Mouse (Mus musculus) mesoderm, embryonic 11.5 days (tissue): ENCODE data around the gene Ascl4.

Source experiments
- DNase-seq: peaks from one replicate; pipeline ENCODE4 v3.0.0-alpha.2; 2012; ENCODE audit warnings: low read depth, low spot score

Ascl4 gene

DNA sequence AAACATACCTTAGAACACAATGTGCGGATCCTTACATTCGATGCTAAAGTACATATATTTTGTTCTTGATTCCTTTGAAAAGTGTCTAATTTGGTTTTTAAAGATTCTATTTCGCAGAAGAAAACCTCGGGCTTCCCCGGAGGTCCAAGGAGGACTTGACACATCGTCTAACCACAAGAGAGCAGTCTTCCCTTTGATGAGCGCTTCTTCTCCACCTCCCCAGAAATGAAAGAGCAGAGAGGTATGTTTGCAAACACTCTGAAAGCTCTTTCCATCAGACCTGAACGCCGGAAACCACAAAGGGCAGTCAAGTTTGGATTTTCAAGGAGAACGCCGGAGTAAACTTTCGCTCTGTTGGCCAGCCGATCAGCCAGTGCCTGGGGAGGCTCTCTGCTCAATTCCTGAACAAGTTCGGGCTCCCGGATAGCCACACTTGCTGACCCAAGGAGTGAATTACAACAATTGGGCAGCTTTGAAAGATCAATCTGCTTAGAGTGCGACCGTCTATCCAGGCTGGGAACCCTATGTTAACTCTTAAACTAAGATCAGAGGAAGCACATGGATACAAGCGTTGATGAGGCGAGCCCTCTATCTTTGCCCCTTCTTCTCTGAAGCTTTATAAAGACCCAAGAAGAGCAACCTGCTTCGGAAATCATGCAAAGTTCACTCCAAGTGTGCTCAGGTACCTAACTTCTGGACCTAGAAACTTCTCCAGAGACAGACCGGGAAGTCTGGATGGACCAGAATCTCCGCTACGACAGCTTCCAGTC is at the start of gene Ascl4:
Ascl4 (plus strand) TSS at position 6 of the 770 bp plus-strand sequence.
- no peak for DNase-seq

DNA sequence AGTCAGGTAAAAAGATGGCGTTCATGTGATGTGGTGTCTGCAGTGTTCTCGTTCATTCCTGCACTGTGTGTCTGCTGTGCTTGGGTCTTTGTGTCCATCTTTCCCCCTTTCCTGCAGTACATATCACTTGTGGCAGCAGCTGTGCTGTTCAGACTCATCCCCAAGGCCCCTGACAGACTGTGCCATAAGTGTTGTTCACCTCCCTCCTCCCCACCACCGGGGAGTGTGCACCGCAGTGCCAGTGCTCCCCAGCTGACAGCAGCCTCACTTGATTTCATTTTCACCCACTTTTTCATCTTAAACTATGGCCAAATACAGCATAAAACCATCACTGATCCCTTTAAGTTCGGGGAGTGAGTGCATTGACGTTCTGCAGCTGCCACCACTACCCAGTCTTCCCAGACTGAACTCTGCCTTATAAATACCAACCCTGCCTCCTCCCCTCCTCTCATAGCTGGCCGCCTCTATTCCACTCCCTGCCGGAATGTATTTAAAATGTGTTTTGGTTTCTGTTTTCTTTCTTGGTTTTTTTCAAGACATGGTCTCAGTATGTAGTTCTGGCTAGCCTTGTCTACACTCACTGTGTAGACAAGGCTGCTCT is 47.5 kb upstream of the Ascl4 start:
- no peak for DNase-seq

DNA sequence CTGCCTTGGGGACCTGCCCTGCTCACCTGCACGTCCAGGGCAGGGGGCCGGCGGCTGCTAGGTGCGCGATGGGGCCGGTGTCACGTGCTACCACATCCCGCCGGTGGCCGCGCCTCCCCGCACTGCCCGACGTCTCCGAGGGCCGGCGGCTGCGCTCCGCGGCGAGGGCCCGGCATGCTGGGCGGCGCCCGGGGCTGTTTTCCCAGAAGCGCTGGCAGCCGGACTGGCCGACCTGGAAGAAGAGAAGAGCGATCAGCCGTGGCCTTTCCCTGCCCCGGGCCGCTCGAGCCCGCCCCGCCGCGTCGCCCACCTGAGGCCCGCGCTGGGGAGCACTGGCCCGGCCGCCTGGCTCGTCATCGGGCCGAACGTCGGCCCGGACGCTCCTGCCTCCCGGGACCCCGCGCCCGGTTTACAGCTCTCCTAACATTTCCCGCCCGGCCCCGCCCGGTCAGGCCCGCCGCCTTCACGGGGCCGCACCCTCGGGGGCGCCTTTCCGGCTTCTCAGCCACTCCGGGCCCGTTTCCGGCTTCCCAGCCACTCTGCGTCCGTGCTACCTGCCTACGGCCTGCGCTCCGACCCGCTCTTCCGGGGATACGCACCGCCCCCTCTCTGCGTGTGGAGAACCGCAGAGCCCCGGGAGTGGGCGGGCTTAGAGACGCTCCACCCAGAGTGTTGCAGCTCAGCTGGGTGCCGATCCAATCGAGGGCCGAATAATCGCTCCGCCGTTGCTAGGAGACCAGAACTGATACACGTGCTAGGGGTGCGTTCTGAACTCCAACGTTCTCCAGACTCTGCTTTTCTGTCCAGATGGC is 10.8 kb upstream of the Ascl4 start, which contains the start of gene Prdm4:
Prdm4 (minus strand) TSS at position 645 of the 812 bp plus-strand sequence.
- peak; percentile 98 for DNase-seq

DNA sequence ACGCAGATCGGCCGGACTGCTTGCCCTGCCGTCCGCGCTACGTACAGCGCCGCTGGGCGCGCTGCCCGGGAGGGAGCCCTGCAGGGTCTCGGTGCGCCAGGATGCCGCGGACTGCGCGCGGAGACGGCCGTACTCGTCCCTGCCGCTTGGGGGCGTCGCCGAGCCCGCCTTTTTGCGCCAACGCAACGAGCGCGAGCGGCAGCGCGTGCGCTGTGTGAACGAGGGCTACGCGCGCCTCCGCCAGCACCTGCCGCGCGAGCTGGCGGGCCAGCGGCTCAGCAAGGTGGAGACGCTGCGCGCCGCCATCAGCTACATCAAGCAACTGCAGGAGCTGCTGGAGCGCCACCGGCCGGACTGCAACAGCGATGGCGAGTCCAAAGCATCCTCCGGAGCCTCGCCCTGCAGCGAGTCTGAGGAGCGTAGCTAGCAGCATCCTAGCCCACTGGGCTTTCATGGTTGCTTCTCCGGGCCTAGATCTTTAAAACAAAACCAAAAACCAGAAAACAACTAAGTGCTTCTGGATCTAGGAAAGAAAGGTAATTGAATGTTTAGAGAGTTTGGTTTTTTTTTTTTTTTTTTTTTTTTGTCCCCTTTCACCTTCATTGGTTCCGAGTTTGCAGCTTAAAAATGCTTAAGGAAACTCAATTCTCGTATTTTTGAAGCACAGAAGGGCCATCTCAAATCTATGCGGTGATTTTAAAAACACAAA is 1.2 kb downstream of the Ascl4 start:
- peak; percentile 82 for DNase-seq

DNA sequence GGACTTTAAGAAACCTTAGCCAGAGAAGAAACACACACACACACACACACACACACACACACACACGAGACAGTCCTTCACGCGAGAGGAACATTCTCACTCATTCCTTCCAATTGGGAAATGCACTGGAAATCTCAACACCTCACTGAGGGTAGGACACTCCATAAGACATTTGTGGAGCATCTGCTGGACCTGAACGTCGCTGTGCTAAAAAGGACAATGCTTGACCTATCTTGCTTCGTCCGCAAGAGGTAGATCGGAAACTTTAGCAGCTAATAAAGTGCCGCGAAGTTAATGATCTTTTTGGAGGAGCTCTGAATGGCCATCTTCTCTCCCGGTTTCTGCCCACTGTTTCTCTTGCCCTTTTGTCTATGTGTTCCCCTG is 1.7 kb downstream of the Ascl4 start:
- DNase-seq = no peak

DNA sequence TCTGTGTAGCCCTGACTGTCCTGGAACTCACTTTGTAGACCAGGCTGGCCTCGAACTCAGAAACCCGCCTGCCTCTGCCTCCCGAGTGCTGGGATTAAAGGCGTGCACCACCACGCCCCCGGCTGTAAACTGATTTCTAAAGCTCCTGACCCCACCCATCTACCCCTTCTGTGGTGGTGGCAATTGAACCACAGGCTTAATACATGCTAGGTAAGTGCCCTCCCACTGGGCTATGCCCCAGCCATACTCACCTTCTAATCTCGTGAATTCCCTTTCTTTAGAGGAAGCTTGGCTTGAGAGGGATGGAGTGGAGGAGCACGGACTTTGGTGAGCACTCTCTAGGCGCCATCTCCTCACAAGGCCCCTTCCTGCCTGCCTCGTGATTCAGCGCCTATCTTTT is 2.5 kb downstream of the Ascl4 start:
- no peak for DNase-seq

GRCm38 (mm10) chr10:85936280-85936965 is 8.9 kb downstream of the Ascl4 start:
- no peak for DNase-seq

- DNase-seq = no peak
Measured at GRCm38 (mm10) chr10:85948483-85949196, 21.2 kb downstream of the Ascl4 start.

DNA sequence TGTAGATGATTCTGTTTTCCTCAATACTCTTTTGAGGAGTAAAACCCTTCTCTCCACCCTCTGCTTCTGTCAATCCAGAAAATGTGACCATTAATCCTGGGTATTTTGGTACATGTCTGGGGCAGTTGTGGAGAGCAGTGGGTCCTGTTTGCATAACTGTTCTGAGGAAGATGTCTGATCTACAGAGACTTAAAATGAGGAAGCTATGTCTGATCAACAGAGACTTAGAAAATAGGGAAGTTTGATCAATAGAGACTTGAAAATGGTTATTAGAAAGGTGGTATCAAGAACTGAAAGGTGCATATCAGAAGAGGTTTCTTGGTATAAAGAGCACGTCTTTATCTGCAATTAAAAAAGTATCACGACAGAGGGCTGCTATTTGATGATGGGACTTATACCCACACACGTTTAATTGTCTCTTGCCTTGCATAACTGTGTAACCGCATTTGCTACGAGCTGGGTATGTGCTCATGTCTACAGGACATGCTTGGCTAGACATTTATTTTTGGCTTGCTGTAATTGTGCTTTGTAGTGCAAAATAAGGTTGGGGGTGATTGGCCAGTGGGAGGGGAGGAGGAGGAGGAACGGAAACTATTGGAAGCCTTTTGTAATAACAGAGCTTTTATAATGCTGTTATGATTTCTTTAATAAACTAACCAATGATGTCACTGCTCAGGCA is 24.4 kb downstream of the Ascl4 start:
- DNase-seq = no peak

DNA sequence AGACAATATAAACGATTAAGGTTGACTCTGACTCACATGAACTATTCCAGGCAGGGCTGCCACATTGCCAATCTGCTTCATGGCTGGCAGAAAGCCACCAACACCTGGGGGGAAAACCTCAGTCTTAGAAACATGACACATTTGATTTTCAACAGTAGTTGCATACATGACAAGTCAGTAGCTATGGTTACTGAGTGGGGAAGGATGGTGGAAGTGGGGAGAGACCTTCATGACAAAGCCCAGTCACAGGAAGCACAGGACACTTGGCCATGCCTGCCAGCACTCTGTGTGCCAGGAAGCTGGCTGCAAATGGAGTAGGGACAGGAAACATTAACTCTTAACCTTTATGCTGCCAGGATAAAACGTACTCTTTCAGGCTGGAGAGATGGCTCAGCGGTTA is 25.9 kb downstream of the Ascl4 start:
- DNase-seq = no peak

- no peak for DNase-seq
Measured at GRCm38 (mm10) chr10:85954429-85954828, 26.9 kb downstream of the Ascl4 start.

DNA sequence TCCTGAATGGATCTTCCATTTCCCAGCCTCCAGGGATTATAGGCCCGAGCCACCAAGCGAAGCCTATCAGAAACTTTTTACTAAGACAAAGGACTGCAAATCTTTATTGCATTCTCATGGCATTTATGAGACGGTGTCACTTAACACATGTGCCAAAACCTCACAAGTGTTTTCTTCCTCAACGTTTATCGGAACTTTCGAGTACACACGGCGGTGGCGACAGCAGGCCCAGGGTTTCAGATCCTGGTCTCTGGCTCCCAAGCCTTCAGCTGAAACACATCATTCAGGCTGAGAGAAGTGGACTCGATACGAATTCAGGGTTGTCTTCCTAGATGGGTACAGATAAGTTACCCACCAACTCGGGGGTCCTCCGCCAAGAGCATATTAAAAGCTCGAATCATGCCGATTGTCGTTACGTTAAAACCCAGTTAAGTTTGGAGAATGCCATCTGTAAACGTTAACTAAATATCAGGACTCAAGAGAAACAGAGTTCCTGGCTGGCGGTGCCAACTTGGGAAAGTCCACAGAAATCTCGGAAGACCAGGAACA is 29.5 kb downstream of the Ascl4 start:
- no peak for DNase-seq

DNA sequence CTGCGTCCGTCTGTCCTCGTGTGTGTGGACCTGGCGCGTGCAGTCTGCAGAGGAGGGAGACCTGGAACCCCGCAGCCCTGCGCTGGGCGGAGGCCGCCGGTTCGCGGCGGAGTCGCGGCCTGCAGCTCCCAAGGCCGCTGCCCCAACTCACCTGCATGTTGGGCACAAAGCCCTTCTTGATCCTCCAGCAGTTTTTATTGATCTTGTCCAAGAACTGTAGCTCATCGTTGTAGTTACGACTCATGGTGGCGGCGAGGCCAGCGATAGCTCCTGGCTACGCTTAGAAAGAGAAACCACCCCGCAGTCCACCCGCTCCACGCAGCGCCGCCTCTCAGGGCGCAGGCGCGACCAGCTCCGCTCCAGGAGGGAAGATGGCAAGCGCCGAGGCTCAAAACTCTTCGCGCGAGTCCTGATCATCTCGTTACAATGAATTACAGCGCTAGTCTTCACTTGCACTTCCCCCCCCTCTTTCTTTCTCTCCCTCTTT is 30.0 kb downstream of the Ascl4 start, which contains the start of gene Rtcb:
Rtcb (minus strand) TSS at position 360 of the 487 bp plus-strand sequence.
- peak; percentile 96 for DNase-seq

DNA sequence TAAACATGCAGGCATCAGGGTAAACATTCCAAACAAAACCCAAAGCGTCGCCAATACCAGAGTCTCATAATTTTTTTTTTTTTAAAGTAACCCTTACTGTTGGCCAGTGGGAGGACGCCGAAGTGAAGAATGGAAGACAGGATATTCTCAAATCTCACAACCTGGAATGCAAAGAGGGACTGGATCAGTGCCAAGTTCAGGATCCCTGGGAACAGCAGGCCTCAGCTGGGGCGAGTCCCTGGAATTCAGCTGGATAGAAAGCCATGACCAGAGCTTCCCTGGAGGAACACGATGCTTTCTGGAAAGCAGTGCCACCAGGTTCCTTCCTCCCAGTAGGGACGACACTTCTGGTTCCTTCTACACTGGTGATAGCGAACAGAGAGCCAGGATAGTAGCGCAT is 35.4 kb downstream of the Ascl4 start:
- DNase-seq = no peak

DNA sequence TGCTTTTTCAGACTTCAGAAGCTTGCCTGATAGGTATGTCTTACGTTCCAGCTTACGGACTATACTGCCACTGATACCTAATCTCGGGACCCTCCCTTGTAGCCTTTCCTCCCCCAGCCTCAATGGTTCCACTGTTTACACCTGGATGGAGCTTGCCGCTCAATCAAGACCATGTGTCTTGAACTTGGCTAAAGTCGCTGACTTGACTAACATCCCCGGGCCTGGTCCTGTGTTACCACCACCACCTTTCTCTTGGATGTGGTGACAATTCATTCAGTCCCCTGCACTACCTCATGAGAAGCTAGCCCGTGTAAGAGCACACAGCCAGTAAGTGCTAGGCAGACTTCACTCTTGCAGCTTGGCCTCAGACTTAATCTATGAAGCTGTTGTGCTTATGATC is 36.8 kb downstream of the Ascl4 start:
- no peak for DNase-seq

GRCm38 (mm10) chr10:85966476-85966875 is 39.0 kb downstream of the Ascl4 start:
- DNase-seq = no peak

GRCm38 (mm10) chr10:85967411-85968156 is 40.1 kb downstream of the Ascl4 start:
- DNase-seq = no peak

- peak; percentile 81 for DNase-seq
Measured at GRCm38 (mm10) chr10:85968157-85968634, 40.7 kb downstream of the Ascl4 start.

- DNase-seq = no peak
Measured at GRCm38 (mm10) chr10:85968731-85969130, 41.2 kb downstream of the Ascl4 start.
